Mouse (Mus musculus) brain, embryonic 14.5 days (tissue): ENCODE data around the gene Nsl1.

Experiments used
- CTCF ChIP-seq: fragments of 200-500 bp; IDR thresholded peaks from 2 replicates; pipeline ENCODE4 v1.5.1; 2012; ENCODE audit warnings: inconsistent platforms, mild to moderate bottlenecking, moderate library complexity, borderline replicate concordance; ENCODE audit not compliant: insufficient read depth, insufficient read length; ENCODE audit errors: extremely low read depth
- POLR2A ChIP-seq: fragments of 200-500 bp; IDR thresholded peaks from 2 replicates; pipeline ENCODE4 v1.6.1; 2012; ENCODE audit warnings: mild to moderate bottlenecking, inconsistent platforms, borderline replicate concordance; ENCODE audit not compliant: poor library complexity, insufficient read depth, insufficient read length, severe bottlenecking; ENCODE audit errors: extremely low read depth

DNA sequence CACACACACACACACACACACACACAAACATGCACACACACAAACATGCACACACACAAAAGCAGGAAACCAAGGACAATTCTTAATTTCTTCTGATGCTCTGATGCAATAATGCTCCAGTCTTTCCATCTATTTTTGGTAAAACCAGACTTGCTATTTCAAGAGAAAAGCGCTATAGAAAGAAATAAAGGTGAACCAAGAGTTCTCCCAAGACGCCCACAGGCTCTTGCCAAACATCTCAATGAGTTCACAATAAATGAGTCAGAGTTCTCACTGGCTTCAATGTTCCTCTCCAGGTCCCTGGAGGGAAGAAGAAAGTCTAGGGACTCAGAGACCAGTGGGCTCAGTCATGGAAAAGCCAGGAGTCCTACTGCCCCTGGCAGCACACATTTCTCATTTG, 60.9 kb downstream of the Nsl1 start:
- no peak for TF ChIP-seq POLR2A
- TF ChIP-seq CTCF, result no peak
